Mouse (Mus musculus) heart, postnatal 36 days (tissue): Measurements from ENCODE around the gene Olfr1423. TPM values are rescaled to one million over a fixed set of nuclear protein-coding genes. Genes with fewer than 3 reads are reported as not detected.
A peak's percentile ranks its signal among the peaks of the same experiment; 100 is the strongest.
"Not testable (repeated sequence)": the region's sequence is repeated elsewhere in the genome, so short reads cannot be mapped to it uniquely, and the experiment has no call there.

Source experiments
- DNase-seq, 2 experiments: peaks; one replicate each; pipeline ENCODE4 v3.0.0; 2021 to 2022
- intact Hi-C: fragments of 180-260 bp; cut with DNase I; formaldehyde crosslinking; loops from one replicate; pipeline ENCODE4 v1.15.1; 2025
- total RNA-seq, 2 experiments: library from RNA; stranded (reverse); gene quantifications; 2 replicates each; pipeline ENCODE4 v1.2.3; 2021

Olfr1423 gene
- not detected for total RNA-seq

GRCm38 (mm10) chr19:12041217-12041616, at the start of gene Olfr1423:
Gene Olfr1423 (minus strand): TSS chr19:12041317.
- intact Hi-C loops = no loop called here
- DNase-seq = no peak

- intact Hi-C loops, DNase-seq: not testable (repeated sequence)
Observed at GRCm38 (mm10) chr19:12077631-12078030, 36.5 kb upstream of the Olfr1423 start, which contains the start of gene Olfr1425. Gene Olfr1425 (minus strand): TSS chr19:12077731.

GRCm38 (mm10) chr19:12069546-12069945, 28.4 kb upstream of the Olfr1423 start:
- intact Hi-C loops, DNase-seq: not testable (repeated sequence)

GRCm38 (mm10) chr19:12067806-12068205, 26.7 kb upstream of the Olfr1423 start:
- intact Hi-C loops, DNase-seq: not testable (repeated sequence)

- DNase-seq, intact Hi-C loops: not testable (repeated sequence)
Observed at GRCm38 (mm10) chr19:12062582-12062981, 21.5 kb upstream of the Olfr1423 start, which contains the start of gene Olfr1424. Gene Olfr1424 (minus strand): TSS chr19:12062682.

- no peak for DNase-seq
Observed at GRCm38 (mm10) chr19:12043163-12043562, 2.0 kb upstream of the Olfr1423 start.

GRCm38 (mm10) chr19:12037727-12038126, 3.4 kb downstream of the Olfr1423 start:
- intact Hi-C loops = no loop called here
- DNase-seq = no peak

More at GRCm38 (mm10) chr19:12043163-12043562, 2.0 kb upstream of the Olfr1423 start:
- intact Hi-C loops = no loop called here

GRCm38 (mm10) chr19:12026606-12027005, 14.5 kb downstream of the Olfr1423 start:
- no peak for DNase-seq
- intact Hi-C loops = no loop called here

GRCm38 (mm10) chr19:12025333-12025732, 15.8 kb downstream of the Olfr1423 start:
- intact Hi-C loops = no loop called here
- DNase-seq = no peak

GRCm38 (mm10) chr19:12024149-12024548, 17.0 kb downstream of the Olfr1423 start:
- intact Hi-C loops = no loop called here
- no peak for DNase-seq

GRCm38 (mm10) chr19:12016192-12016591, 24.9 kb downstream of the Olfr1423 start:
- intact Hi-C loops = loop anchor here (10.0 kb wide), 1 partner anchor 579 kb away; the partner anchor contains the start of gene Gm4952
- DNase-seq = no peak

GRCm38 (mm10) chr19:12015708-12016107, 25.4 kb downstream of the Olfr1423 start:
- no peak for DNase-seq
- intact Hi-C loops = loop anchor here (10.0 kb wide), 1 partner anchor 579 kb away; the partner anchor contains the start of gene Gm4952

- DNase-seq = peak; percentile 52 to 57
- intact Hi-C loops = loop anchor here (5.0 to 10.0 kb wide), 2 partner anchors 196 to 582 kb away; partner anchors contain the start of genes Gm4952 and Stx3
Observed at GRCm38 (mm10) chr19:12013228-12013627, 27.9 kb downstream of the Olfr1423 start.

- no peak for DNase-seq
- intact Hi-C loops = loop anchor here (5.0 to 10.0 kb wide), 2 partner anchors 195 to 582 kb away; partner anchors contain the start of genes Gm4952 and Stx3
Observed at GRCm38 (mm10) chr19:12012615-12013014, 28.5 kb downstream of the Olfr1423 start.

GRCm38 (mm10) chr19:12011560-12012556, 29.3 kb downstream of the Olfr1423 start:
- intact Hi-C loops = loop anchor here (5.0 to 10.0 kb wide), 2 partner anchors 195 to 583 kb away; partner anchors contain the start of genes Gm4952 and Stx3
- DNase-seq = peak; percentile 91

- intact Hi-C loops = loop anchor here (5.0 to 10.0 kb wide), 2 partner anchors 194 to 584 kb away; partner anchors contain the start of genes Gm4952 and Stx3
- peak; percentile 78 to 80 for DNase-seq
Observed at GRCm38 (mm10) chr19:12010916-12011559, 30.1 kb downstream of the Olfr1423 start.

GRCm38 (mm10) chr19:12010281-12010771, 30.8 kb downstream of the Olfr1423 start:
- intact Hi-C loops = loop anchor here (5.0 to 10.0 kb wide), 2 partner anchors 193 to 584 kb away; partner anchors contain the start of genes Gm4952 and Stx3
- DNase-seq = peak; percentile 65 to 67

- intact Hi-C loops = loop anchor here (2.0 to 10.0 kb wide), 4 partner anchors 192 to 788 kb away; partner anchors contain the start of genes Gm4952, Lpxn, Stx3 and Zfp91
- DNase-seq = peak; percentile 77 to 82
Observed at GRCm38 (mm10) chr19:12009501-12010280, 31.4 kb downstream of the Olfr1423 start.
